Mouse (Mus musculus) neural tube, embryonic 14.5 days (tissue): Measurements from ENCODE around the gene Dyrk1a. TPM values are rescaled to one million over a fixed set of nuclear protein-coding genes. Genes with fewer than 3 reads are reported as not detected.
"Not testable (repeated sequence)": the region's sequence is repeated elsewhere in the genome, so short reads cannot be mapped to it uniquely, and the experiment has no call there.

Experiments used
- ATAC-seq: fragments of 200-750 bp; cut with Nextera tagmentation; 2 replicates; pipeline ENCODE4 v1.8.0; 2017; ENCODE audit warnings: low read depth, mild to moderate bottlenecking, moderate TSS enrichment, moderate library complexity
- H3K27ac ChIP-seq: fragments of 300-500 bp; sonication (generic); 2 replicates; pipeline ENCODE4 v1.5.1; 2014; ENCODE audit warnings: low read depth, mild to moderate bottlenecking, control low read depth, low read length, moderate library complexity, mixed read lengths
- H3K27me3 ChIP-seq: fragments of 300-500 bp; sonication (generic); 2 replicates; pipeline ENCODE4 v1.6.1; 2014; ENCODE audit warnings: low read length; ENCODE audit not compliant: control insufficient read depth, insufficient read depth
- H3K36me3 ChIP-seq: fragments of 300-500 bp; sonication (generic); 2 replicates; pipeline ENCODE4 v1.6.1; 2014; ENCODE audit warnings: low read length, mixed read lengths; ENCODE audit not compliant: control insufficient read depth, insufficient read depth
- H3K4me1 ChIP-seq: fragments of 300-500 bp; sonication (generic); 2 replicates; pipeline ENCODE4 v1.6.1; 2014; ENCODE audit warnings: low read length; ENCODE audit not compliant: control insufficient read depth, insufficient read depth
- H3K4me2 ChIP-seq: fragments of 300-500 bp; sonication (generic); 2 replicates; pipeline ENCODE4 v1.6.1; 2014; ENCODE audit warnings: mild to moderate bottlenecking, low read depth, low read length, control low read depth
- H3K4me3 ChIP-seq: fragments of 300-500 bp; sonication (generic); 2 replicates; pipeline ENCODE4 v1.5.1; 2014; ENCODE audit warnings: low read depth, low read length, control low read depth, mixed read lengths
- H3K9ac ChIP-seq: fragments of 300-500 bp; sonication (generic); replicated peaks from 2 replicates; pipeline ENCODE4 v1.6.1; 2014; ENCODE audit warnings: low read depth, mild to moderate bottlenecking, control low read depth, low read length, mixed read lengths
- H3K9me3 ChIP-seq: fragments of 300-500 bp; sonication (generic); 2 replicates; pipeline ENCODE4 v1.6.1; 2016; ENCODE audit warnings: low read length; ENCODE audit not compliant: control insufficient read depth
- WGBS: fragments of 180-500 bp; shearing (Covaris S2); extraction: QIAGEN DNeasy Blood & Tissue Kit; methylation state at CpG from one replicate; pipeline ENCODE4 v1.1.7; 2014; 5-methylcytosine and 5-hydroxymethylcytosine counted together
- polyA plus RNA-seq: library from polyadenylated mRNA; unstranded; fragments of >200 nt; fragmentation: Nextera tagmentation; extraction: Ambion mirVana; gene quantifications from 2 replicates; pipeline ENCODE4 v1.2.1, GENCODE M21; 2014

The Dyrk1a gene
- polyA plus RNA-seq, 1 experiment from 2014 or later: 15.9 TPM

GRCm38 (mm10) chr16:94693687-94694305, 124.0 kb downstream of the Dyrk1a start:
- H3K4me2 ChIP-seq: no peak overlapping the region
- no peak for ATAC-seq
- no peaks in the 10 kb centered on the region for H3K27me3 ChIP-seq
- H3K9me3 ChIP-seq: no peaks in the 10 kb centered on the region
- H3K27ac ChIP-seq: no peak overlapping the region
- no peaks in the 10 kb centered on the region for H3K4me1 ChIP-seq
- peaks cover 24% of the 10 kb centered on the region; the same call in 1 of the 2 replicates for H3K36me3 ChIP-seq
- WGBS: 59% methylated on average over 4 of the region's 4 CpGs
- no peak overlapping the region for H3K4me3 ChIP-seq
- H3K9ac ChIP-seq: no peak overlapping the region

DNA sequence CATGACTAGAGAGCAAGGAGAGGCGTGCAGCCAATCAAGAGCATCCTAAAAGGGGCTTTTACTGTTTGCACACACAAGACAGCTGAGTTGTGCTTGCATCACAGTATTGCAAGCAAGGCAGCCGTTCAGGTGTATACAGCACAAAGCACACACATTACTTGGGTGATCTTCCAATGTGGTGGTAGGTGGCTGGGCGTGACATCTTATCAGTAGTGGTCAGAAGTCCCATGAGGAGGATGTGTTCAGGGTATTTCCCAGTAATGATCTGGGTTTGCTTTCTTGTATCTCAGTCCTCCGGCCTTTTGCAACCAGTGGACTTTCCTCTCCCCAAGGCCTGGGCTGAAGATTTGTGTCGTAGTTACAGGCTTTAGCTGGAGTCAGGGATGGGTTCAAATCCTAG, 127.7 kb downstream of the Dyrk1a start:
- H3K27ac ChIP-seq: no peak overlapping the region
- ATAC-seq: no peak
- H3K4me3 ChIP-seq: no peak overlapping the region
- H3K9me3 ChIP-seq: no peaks in the 10 kb centered on the region
- peaks cover 5% of the 10 kb centered on the region; the same call in 1 of the 2 replicates for H3K36me3 ChIP-seq
- H3K9ac ChIP-seq: no peak overlapping the region
- no peaks in the 10 kb centered on the region for H3K4me1 ChIP-seq
- no peaks in the 10 kb centered on the region for H3K27me3 ChIP-seq
- H3K4me2 ChIP-seq: no peak overlapping the region
- 85% methylated on average over 5 of the region's 5 CpGs for WGBS

DNA sequence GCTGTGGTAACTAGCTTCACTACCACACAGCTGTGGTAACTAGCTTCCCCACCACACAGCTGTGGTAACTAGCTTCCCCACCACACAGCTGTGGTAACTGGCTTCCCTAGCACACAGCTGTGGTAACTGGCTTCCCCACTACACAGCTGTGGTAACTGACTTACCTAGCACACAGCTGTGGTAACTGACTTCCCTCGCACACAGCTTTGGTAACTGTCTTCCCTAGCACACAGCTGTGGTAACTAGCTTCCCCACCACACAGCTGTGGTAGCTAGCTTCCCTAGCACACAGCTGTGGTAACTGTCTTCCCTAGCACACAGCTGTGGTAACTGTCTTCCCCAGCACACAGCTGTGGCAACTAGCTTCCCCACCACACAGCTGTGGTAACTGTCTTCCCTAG, 128.4 kb downstream of the Dyrk1a start:
- H3K4me2 ChIP-seq, H3K4me1 ChIP-seq, H3K4me3 ChIP-seq, H3K9me3 ChIP-seq, H3K27me3 ChIP-seq, ATAC-seq, H3K36me3 ChIP-seq, H3K9ac ChIP-seq, H3K27ac ChIP-seq: not testable (repeated sequence)
- WGBS: 94% methylated on average over 1 of the region's 1 CpGs

- no peak overlapping the region for H3K4me3 ChIP-seq
- H3K36me3 ChIP-seq: no peaks in the 10 kb centered on the region
- no peak for ATAC-seq
- no peaks in the 10 kb centered on the region for H3K4me1 ChIP-seq
- H3K27ac ChIP-seq: no peak overlapping the region
- no peaks in the 10 kb centered on the region for H3K9me3 ChIP-seq
- 86% methylated on average over 4 of the region's 4 CpGs for WGBS
- no peaks in the 10 kb centered on the region for H3K27me3 ChIP-seq
- H3K4me2 ChIP-seq: no peak overlapping the region
- no peak overlapping the region for H3K9ac ChIP-seq
These were observed 131.3 kb downstream of the Dyrk1a start for GRCm38 (mm10) chr16:94701141-94701540.

DNA sequence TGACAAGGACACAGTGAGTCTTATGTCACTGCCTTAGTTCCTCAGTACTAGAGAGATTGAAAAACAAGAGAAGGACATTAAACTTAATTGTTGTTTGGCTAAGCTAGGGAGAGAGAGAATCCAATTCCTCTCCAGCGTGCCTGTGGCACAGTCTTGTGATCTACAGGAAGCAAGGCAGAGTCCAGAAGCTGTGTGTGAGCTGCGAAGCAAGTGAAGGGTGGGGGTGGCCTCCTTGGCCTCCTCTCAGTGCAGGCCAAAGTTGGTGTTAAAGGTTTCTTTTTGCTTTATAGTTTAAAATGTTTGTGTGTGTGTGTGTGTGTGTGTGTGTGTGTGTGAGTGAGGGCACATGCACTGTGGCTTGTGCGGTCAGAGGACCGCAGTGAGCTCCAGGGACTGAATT, 132.2 kb downstream of the Dyrk1a start:
- ATAC-seq: no peak
- Histone ChIP-seq H3K27me3 (no peaks in the 10 kb centered on the region), H3K9ac (no peak overlapping the region), H3K9me3 (no peaks in the 10 kb centered on the region), H3K4me2 (no peak overlapping the region), H3K4me1 (no peaks in the 10 kb centered on the region), H3K4me3 (no peak overlapping the region), H3K27ac (no peak overlapping the region), H3K36me3 (no peaks in the 10 kb centered on the region)
- WGBS: 89% methylated on average over 4 of the region's 4 CpGs

DNA sequence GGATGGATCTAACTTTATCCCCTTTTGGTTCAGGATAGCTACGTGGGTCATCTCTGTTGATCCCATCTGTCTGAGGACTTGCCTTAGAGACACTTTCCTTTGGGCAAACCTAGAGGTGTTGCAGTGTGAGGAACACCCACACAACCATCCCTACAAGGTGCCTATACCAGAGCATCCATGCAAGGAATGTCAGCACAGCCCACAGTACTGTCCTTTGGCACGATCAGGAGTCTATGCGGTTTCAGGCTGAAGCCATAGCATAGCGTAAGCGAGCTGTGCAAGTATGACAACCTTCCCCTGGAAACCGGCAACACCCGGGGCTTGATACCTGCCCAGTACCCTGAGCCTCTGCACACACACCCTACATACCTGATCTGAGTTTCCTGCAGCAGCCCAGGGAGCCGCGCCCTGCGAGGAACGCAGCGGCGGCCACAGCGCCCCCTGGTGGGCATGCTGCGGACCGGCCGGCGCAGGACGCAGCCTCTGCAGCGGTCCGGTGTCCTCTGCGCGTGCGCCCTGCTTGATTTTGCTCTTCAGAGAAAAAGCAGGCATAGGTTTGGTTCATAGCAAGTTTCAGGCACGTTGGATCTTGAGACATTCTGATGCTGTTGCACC, 143.8 kb downstream of the Dyrk1a start:
- H3K4me1 ChIP-seq: peaks cover 15% of the 10 kb centered on the region
- peak overlapping the region; percentile 46; the same call in 1 of the 2 replicates for H3K9ac ChIP-seq
- H3K9me3 ChIP-seq: no peaks in the 10 kb centered on the region
- ATAC-seq: peak; percentile 91
- 8% methylated on average over 25 of the region's 25 CpGs for WGBS
- no peaks in the 10 kb centered on the region for H3K27me3 ChIP-seq
- no peaks in the 10 kb centered on the region for H3K36me3 ChIP-seq
- peak overlapping the region; percentile 46 for H3K4me2 ChIP-seq
- no peak overlapping the region for H3K27ac ChIP-seq
- peak overlapping the region; percentile 25; the same call in 1 of the 2 replicates for H3K4me3 ChIP-seq

GRCm38 (mm10) chr16:94714483-94714882, 144.7 kb downstream of the Dyrk1a start:
- peak; percentile 62; the same call in 1 of the 2 replicates for ATAC-seq
- Histone ChIP-seq H3K36me3 (no peaks in the 10 kb centered on the region), H3K4me1 (peaks cover 15% of the 10 kb centered on the region), H3K4me3 (no peak overlapping the region), H3K27ac (peak overlapping the region; percentile 44; the same call in 1 of the 2 replicates), H3K9me3 (no peaks in the 10 kb centered on the region), H3K27me3 (no peaks in the 10 kb centered on the region), H3K9ac (0 out of 2 replicates have a peak overlapping the region, but pooled peaks have one; percentile 16), H3K4me2 (peak overlapping the region; percentile 46; the same call in 1 of the 2 replicates)
- WGBS: 9% methylated on average over 14 of the region's 14 CpGs

DNA sequence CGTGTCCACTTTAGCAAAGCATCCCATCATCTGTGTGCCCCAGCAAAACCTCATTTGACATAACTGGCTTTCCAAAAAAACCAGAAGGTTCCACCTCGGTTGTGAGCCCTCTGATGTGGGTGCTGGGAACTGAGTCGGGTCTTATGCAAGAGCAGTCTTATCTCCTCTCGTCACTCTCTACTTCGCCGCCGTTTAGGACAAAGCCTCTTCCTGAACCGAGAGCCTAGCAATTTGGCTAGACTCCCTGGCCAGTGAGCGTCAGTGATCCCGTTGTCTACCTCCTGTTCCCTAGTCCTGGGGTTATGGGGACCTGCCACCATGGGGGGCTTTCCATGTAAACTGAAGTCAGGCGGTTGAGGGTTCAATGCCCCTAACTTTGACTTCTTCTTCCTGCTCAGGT, 147.2 kb downstream of the Dyrk1a start:
- H3K36me3 ChIP-seq: no peaks in the 10 kb centered on the region
- H3K27ac ChIP-seq: no peak overlapping the region
- H3K4me1 ChIP-seq: peaks cover 15% of the 10 kb centered on the region
- 94% methylated on average over 11 of the region's 11 CpGs for WGBS
- H3K4me2 ChIP-seq: no peak overlapping the region
- no peak overlapping the region for H3K4me3 ChIP-seq
- no peaks in the 10 kb centered on the region for H3K9me3 ChIP-seq
- no peaks in the 10 kb centered on the region for H3K27me3 ChIP-seq
- ATAC-seq: no peak
- H3K9ac ChIP-seq: no peak overlapping the region

- H3K9me3 ChIP-seq: no peaks in the 10 kb centered on the region
- H3K36me3 ChIP-seq: no peaks in the 10 kb centered on the region
- no peak overlapping the region for H3K27ac ChIP-seq
- H3K4me2 ChIP-seq: no peak overlapping the region
- no peak for ATAC-seq
- 65% methylated on average over 4 of the region's 4 CpGs for WGBS
- no peak overlapping the region for H3K4me3 ChIP-seq
- peaks cover 11% of the 10 kb centered on the region for H3K4me1 ChIP-seq
- no peak overlapping the region for H3K9ac ChIP-seq
- H3K27me3 ChIP-seq: no peaks in the 10 kb centered on the region
These were observed 149.1 kb downstream of the Dyrk1a start for GRCm38 (mm10) chr16:94718919-94719318.
